Mouse (Mus musculus) embryonic fibroblast, embryonic 13.5 days (primary cell): ENCODE results near the gene Med13l. TPM values are rescaled to one million over a fixed set of nuclear protein-coding genes. Genes with fewer than 3 reads are reported as not detected.
A peak's percentile ranks its signal among the peaks of the same experiment; 100 is the strongest.

Source experiments
- H3K27ac ChIP-seq: 2 replicates; pipeline ENCODE4 v1.5.1; 2012; ENCODE audit warnings: low read length, control low read depth, inconsistent platforms; ENCODE audit not compliant: insufficient read depth
- H3K4me1 ChIP-seq: 2 replicates; pipeline ENCODE4 v1.6.1; 2011; ENCODE audit warnings: low read length; ENCODE audit not compliant: control insufficient read depth, insufficient read depth
- H3K4me3 ChIP-seq: 2 replicates; pipeline ENCODE4 v1.5.1; 2011; ENCODE audit warnings: mild to moderate bottlenecking, control low read depth, low read length; ENCODE audit not compliant: insufficient read depth
- CTCF ChIP-seq: IDR thresholded peaks from 2 replicates; pipeline ENCODE4 v1.5.1; 2011; ENCODE audit warnings: mild to moderate bottlenecking, control low read depth, low read length, moderate library complexity, borderline replicate concordance; ENCODE audit not compliant: insufficient read depth
- POLR2A ChIP-seq: IDR thresholded peaks from 2 replicates; pipeline ENCODE4 v1.6.1; 2011; ENCODE audit warnings: low read depth, mild to moderate bottlenecking, control low read depth, low read length, moderate library complexity
- polyA plus RNA-seq: library from polyadenylated mRNA; stranded (reverse); fragments of >200 nt; gene quantifications from 2 replicates; pipeline ENCODE4 v1.2.4, GENCODE M21; 2011; ENCODE audit warnings: low read depth; ENCODE audit not compliant: missing spikeins, insufficient read length

Gene Med13l
- polyA plus RNA-seq, 1 experiment: 57.8 TPM

- no peak for TF ChIP-seq POLR2A
- no peak for TF ChIP-seq CTCF
- no peak overlapping the region for H3K27ac ChIP-seq
- H3K4me1 ChIP-seq: peaks cover 6% of the 10 kb centered on the region; the same call in 1 of the 2 replicates
- H3K4me3 ChIP-seq: no peak overlapping the region
Measured at GRCm38 (mm10) chr5:118752868-118753267, 192.4 kb downstream of the Med13l start.

- TF ChIP-seq CTCF (no peak), POLR2A (no peak)
- Histone ChIP-seq H3K4me3 (no peak overlapping the region), H3K4me1 (peaks cover 6% of the 10 kb centered on the region; the same call in 1 of the 2 replicates), H3K27ac (no peak overlapping the region)
Measured at GRCm38 (mm10) chr5:118753471-118754044, 193.1 kb downstream of the Med13l start.

GRCm38 (mm10) chr5:118754191-118754759 lies 193.8 kb downstream of the Med13l start:
- TF ChIP-seq POLR2A: no peak
- Histone ChIP-seq H3K4me3 (no peak overlapping the region), H3K4me1 (peaks cover 6% of the 10 kb centered on the region; the same call in 1 of the 2 replicates), H3K27ac (no peak overlapping the region)

GRCm38 (mm10) chr5:118756078-118756477 lies 195.6 kb downstream of the Med13l start:
- H3K27ac ChIP-seq: no peak overlapping the region
- H3K4me1 ChIP-seq: peaks cover 6% of the 10 kb centered on the region; the same call in 1 of the 2 replicates
- no peak for TF ChIP-seq POLR2A
- TF ChIP-seq CTCF: peak; percentile 87; the same call in 1 of the 2 replicates
- no peak overlapping the region for H3K4me3 ChIP-seq

- H3K4me1 ChIP-seq: peaks cover 6% of the 10 kb centered on the region; the same call in 1 of the 2 replicates
- no peak overlapping the region for H3K27ac ChIP-seq
- TF ChIP-seq POLR2A (no peak), CTCF (no peak)
- no peak overlapping the region for H3K4me3 ChIP-seq
Measured at GRCm38 (mm10) chr5:118757396-118758301, 197.2 kb downstream of the Med13l start.

GRCm38 (mm10) chr5:118760986-118761385 lies 200.5 kb downstream of the Med13l start:
- TF ChIP-seq POLR2A (no peak), CTCF (no peak)
- no peak overlapping the region for H3K4me3 ChIP-seq
- no peak overlapping the region for H3K27ac ChIP-seq
- H3K4me1 ChIP-seq: 0 out of 2 replicates have a peak, but pooled peaks cover under 1% of the 10 kb centered on the region

- H3K4me1 ChIP-seq: no peaks in the 10 kb centered on the region
- H3K27ac ChIP-seq: no peak overlapping the region
- TF ChIP-seq POLR2A: no peak
- no peak for TF ChIP-seq CTCF
- no peak overlapping the region for H3K4me3 ChIP-seq
Measured at GRCm38 (mm10) chr5:118762499-118763185, 202.2 kb downstream of the Med13l start.

GRCm38 (mm10) chr5:118763353-118763752 lies 202.9 kb downstream of the Med13l start:
- Histone ChIP-seq H3K4me1 (no peaks in the 10 kb centered on the region), H3K27ac (no peak overlapping the region), H3K4me3 (no peak overlapping the region)
- TF ChIP-seq CTCF (peak; percentile 37; the same call in 1 of the 2 replicates), POLR2A (no peak)

- no peak overlapping the region for H3K4me3 ChIP-seq
- TF ChIP-seq CTCF: no peak
- TF ChIP-seq POLR2A: no peak
- no peaks in the 10 kb centered on the region for H3K4me1 ChIP-seq
- no peak overlapping the region for H3K27ac ChIP-seq
Measured at GRCm38 (mm10) chr5:118769143-118769542, 208.7 kb downstream of the Med13l start.

- Histone ChIP-seq H3K27ac (no peak overlapping the region), H3K4me1 (no peaks in the 10 kb centered on the region), H3K4me3 (no peak overlapping the region)
- TF ChIP-seq POLR2A (no peak), CTCF (peak; percentile 37; the same call in 1 of the 2 replicates)
Measured at GRCm38 (mm10) chr5:118773866-118774265, 213.4 kb downstream of the Med13l start.
